Mouse (Mus musculus) midbrain, embryonic 15.5 days (tissue): ENCODE measurements around the gene Olfr589. TPM values are rescaled to one million over a fixed set of nuclear protein-coding genes. Genes with fewer than 3 reads are reported as not detected.
"Not testable (repeated sequence)": the region's sequence is repeated elsewhere in the genome, so short reads cannot be mapped to it uniquely, and the experiment has no call there.

ENCODE experiments used
- ATAC-seq: fragments of 200-750 bp; cut with Nextera tagmentation; replicated peaks from 2 replicates; pipeline ENCODE4 v1.8.0; 2017; ENCODE audit warnings: moderate TSS enrichment
- H3K27ac ChIP-seq: fragments of 300-500 bp; sonication (generic); 2 replicates; pipeline ENCODE4 v1.5.1; 2015; ENCODE audit warnings: mild to moderate bottlenecking, inconsistent platforms
- H3K27me3 ChIP-seq: fragments of 300-500 bp; sonication (generic); replicated peaks from 2 replicates; pipeline ENCODE4 v1.6.1; 2015; ENCODE audit warnings: inconsistent platforms
- H3K36me3 ChIP-seq: fragments of 300-500 bp; sonication (generic); replicated peaks from 2 replicates; pipeline ENCODE4 v1.6.1; 2015; ENCODE audit warnings: inconsistent platforms
- H3K4me1 ChIP-seq: fragments of 300-500 bp; sonication (generic); 2 replicates; pipeline ENCODE4 v1.6.1; 2015; ENCODE audit warnings: inconsistent platforms
- H3K4me2 ChIP-seq: fragments of 300-500 bp; sonication (generic); 2 replicates; pipeline ENCODE4 v1.6.1; 2015; ENCODE audit warnings: inconsistent platforms, mild to moderate bottlenecking, moderate library complexity
- H3K4me3 ChIP-seq: fragments of 300-500 bp; sonication (generic); 2 replicates; pipeline ENCODE4 v1.5.1; 2015; ENCODE audit warnings: mild to moderate bottlenecking, inconsistent platforms
- H3K9ac ChIP-seq: fragments of 300-500 bp; sonication (generic); 2 replicates; pipeline ENCODE4 v1.6.1; 2015; ENCODE audit warnings: mild to moderate bottlenecking, inconsistent platforms
- H3K9me3 ChIP-seq: fragments of 300-500 bp; sonication (generic); 2 replicates; pipeline ENCODE4 v1.6.1; 2016; ENCODE audit warnings: inconsistent platforms
- WGBS: fragments of 180-500 bp; shearing (Covaris S2); methylation state at CpG from one replicate; pipeline ENCODE4 v1.1.7; 2015; ENCODE audit warnings: mixed read lengths; 5-methylcytosine and 5-hydroxymethylcytosine counted together
- polyA plus RNA-seq: library from polyadenylated mRNA; unstranded; fragments of >200 nt; fragmentation: Nextera tagmentation; extraction: Ambion mirVana; gene quantifications from 2 replicates; pipeline ENCODE4 v1.2.1, GENCODE M21; 2015

The Olfr589 gene
- polyA plus RNA-seq = not detected in 2 replicates

GRCm38 (mm10) chr7:103156256-103156655 is at the start of gene Olfr589:
TSS of gene Olfr589 (minus strand) at chr7:103156356.
- Histone ChIP-seq H3K9ac (no peak within 1 kb of the TSS), H3K9me3 (no peaks in the 10 kb centered on the region), H3K4me2 (no peak within 1 kb of the TSS), H3K27ac (no peak within 1 kb of the TSS), H3K4me1 (no peaks in the 10 kb centered on the region), H3K36me3 (no peaks in the 10 kb centered on the region), H3K4me3 (no peak within 1 kb of the TSS), H3K27me3 (no peaks in the 10 kb centered on the region)
- no peak for ATAC-seq
- 61% methylated on average over 2 of the region's 2 CpGs for WGBS

GRCm38 (mm10) chr7:103184503-103184902 is 28.3 kb upstream of the Olfr589 start, which contains the start of gene Olfr592:
TSS of gene Olfr592 (plus strand) at chr7:103184803.
- not testable (repeated sequence) for H3K4me3 ChIP-seq, ATAC-seq, H3K9ac ChIP-seq, H3K4me2 ChIP-seq, H3K4me1 ChIP-seq, H3K27ac ChIP-seq, H3K36me3 ChIP-seq, H3K27me3 ChIP-seq, H3K9me3 ChIP-seq
- WGBS = 75% methylated on average over 1 of the region's 1 CpGs

GRCm38 (mm10) chr7:103178240-103178639 is 22.1 kb upstream of the Olfr589 start, which contains the start of gene Olfr591:
TSS of gene Olfr591 (minus strand) at chr7:103178340.
- ATAC-seq = no peak
- WGBS = 86% methylated on average over 1 of the region's 1 CpGs
- Histone ChIP-seq H3K27me3 (no peaks in the 10 kb centered on the region), H3K36me3 (no peaks in the 10 kb centered on the region), H3K27ac (no peak within 1 kb of the TSS), H3K9ac (no peak within 1 kb of the TSS), H3K9me3 (no peaks in the 10 kb centered on the region), H3K4me3 (no peak within 1 kb of the TSS), H3K4me2 (no peak within 1 kb of the TSS), H3K4me1 (no peaks in the 10 kb centered on the region)

DNA sequence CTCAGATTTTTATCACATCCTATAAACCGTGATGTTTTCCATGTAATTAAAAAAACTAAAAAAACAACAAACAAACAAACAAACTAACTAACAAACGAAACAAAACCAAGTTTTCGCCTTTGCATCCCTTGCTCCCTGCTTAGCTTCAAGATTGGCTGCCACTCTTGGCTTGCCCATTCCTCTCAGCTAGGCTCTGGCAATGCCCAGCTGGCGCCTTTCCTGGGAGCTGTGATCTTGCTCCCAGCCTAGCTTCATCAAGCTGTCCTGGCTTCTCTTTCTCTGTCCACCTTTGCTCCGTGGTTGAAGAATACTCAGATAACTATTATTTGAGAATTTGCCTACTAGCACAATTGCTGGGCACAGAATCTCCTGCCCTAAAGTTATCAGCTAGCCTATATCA is 13.5 kb upstream of the Olfr589 start:
- Histone ChIP-seq H3K27ac (no peak overlapping the region), H3K9me3 (no peaks in the 10 kb centered on the region), H3K4me2 (no peak overlapping the region), H3K9ac (no peak overlapping the region), H3K4me1 (no peaks in the 10 kb centered on the region), H3K36me3 (no peaks in the 10 kb centered on the region), H3K4me3 (no peak overlapping the region), H3K27me3 (no peaks in the 10 kb centered on the region)
- 84% methylated on average over 5 of the region's 5 CpGs for WGBS
- no peak for ATAC-seq

DNA sequence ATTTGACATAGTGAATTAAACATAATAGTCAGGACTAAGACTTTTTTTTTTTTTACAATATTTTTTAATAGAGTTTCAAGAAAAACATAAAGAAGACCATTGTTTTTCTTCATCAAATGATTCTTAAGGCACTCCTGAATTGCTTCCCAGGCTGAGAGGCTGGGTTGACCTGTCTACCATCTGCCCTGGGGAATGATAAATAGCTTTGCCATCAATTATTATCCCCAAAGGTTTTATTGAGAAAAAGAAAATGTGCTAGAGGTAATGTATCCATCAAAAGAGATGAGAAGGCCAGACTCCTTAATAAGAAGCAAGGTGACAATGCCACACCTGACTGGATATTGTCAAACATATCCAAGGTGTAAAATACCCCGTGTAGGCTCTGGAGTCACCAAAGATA is 15.6 kb downstream of the Olfr589 start, which contains the start of gene Olfr588-ps1:
Gene Olfr588-ps1, plus strand, starts transcription at position 301 of the 400 bp plus-strand sequence.
- no peaks in the 10 kb centered on the region for H3K27me3 ChIP-seq
- no peak within 1 kb of the TSS for H3K9ac ChIP-seq
- no peak within 1 kb of the TSS for H3K27ac ChIP-seq
- H3K4me2 ChIP-seq = no peak within 1 kb of the TSS
- no peaks in the 10 kb centered on the region for H3K4me1 ChIP-seq
- no peaks in the 10 kb centered on the region for H3K36me3 ChIP-seq
- H3K9me3 ChIP-seq = no peaks in the 10 kb centered on the region
- H3K4me3 ChIP-seq = no peak within 1 kb of the TSS
- ATAC-seq = no peak
- WGBS = 93% methylated on average over 1 of the region's 1 CpGs

DNA sequence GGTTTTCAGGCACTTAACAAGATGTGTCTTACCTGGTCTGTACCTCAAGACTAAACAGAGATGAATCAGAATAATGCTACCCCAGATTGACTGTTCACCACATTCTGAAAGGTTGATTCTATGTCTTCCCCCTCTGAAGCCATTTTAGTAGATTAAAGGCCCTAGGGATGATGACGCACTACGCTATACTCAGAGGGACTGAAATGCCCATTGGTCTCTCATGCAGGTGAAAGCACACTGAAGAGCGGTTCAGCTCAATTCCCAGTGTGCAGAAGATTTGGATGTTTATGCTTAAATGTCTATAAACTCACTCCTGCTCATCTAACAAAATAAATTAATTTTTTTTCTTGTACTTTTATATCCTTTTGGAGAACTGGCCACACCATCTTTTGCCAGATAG is 30.6 kb downstream of the Olfr589 start, which contains the start of gene Olfr586:
Gene Olfr586, minus strand, starts transcription at position 101 of the 400 bp plus-strand sequence.
- no peak within 1 kb of the TSS for H3K4me3 ChIP-seq
- H3K4me2 ChIP-seq = no peak within 1 kb of the TSS
- H3K4me1 ChIP-seq = no peaks in the 10 kb centered on the region
- H3K27me3 ChIP-seq = no peaks in the 10 kb centered on the region
- no peaks in the 10 kb centered on the region for H3K9me3 ChIP-seq
- 95% methylated on average over 3 of the region's 3 CpGs for WGBS
- no peak within 1 kb of the TSS for H3K9ac ChIP-seq
- no peaks in the 10 kb centered on the region for H3K36me3 ChIP-seq
- no peak for ATAC-seq
- no peak within 1 kb of the TSS for H3K27ac ChIP-seq

GRCm38 (mm10) chr7:103119406-103119805 is 36.8 kb downstream of the Olfr589 start:
- 54% methylated on average over 3 of the region's 3 CpGs for WGBS
- H3K27me3 ChIP-seq = no peaks in the 10 kb centered on the region
- H3K9me3 ChIP-seq = no peaks in the 10 kb centered on the region
- H3K4me2 ChIP-seq = no peak overlapping the region
- ATAC-seq = no peak
- H3K9ac ChIP-seq = no peak overlapping the region
- no peak overlapping the region for H3K27ac ChIP-seq
- no peak overlapping the region for H3K4me3 ChIP-seq
- H3K36me3 ChIP-seq = no peaks in the 10 kb centered on the region
- H3K4me1 ChIP-seq = no peaks in the 10 kb centered on the region

Other genes starting within 250 kb of the Olfr589 start
- not detected in 2 replicates for gene Olfr571, start 238.8 kb downstream of the Olfr589 start, polyA plus RNA-seq
- gene Olfr572, start 231.9 kb downstream of the Olfr589 start, polyA plus RNA-seq = not detected in 2 replicates
- not detected in 2 replicates for gene Olfr573-ps1, start 213.8 kb downstream of the Olfr589 start, polyA plus RNA-seq
- gene Olfr574, start 207.9 kb downstream of the Olfr589 start, polyA plus RNA-seq = not detected in 2 replicates
- gene Olfr575, start 197.6 kb downstream of the Olfr589 start, polyA plus RNA-seq = not detected in 2 replicates
- gene Olfr576, start 193.7 kb downstream of the Olfr589 start, polyA plus RNA-seq = not detected in 2 replicates
- not detected in 2 replicates for gene Olfr577, start 180.4 kb downstream of the Olfr589 start, polyA plus RNA-seq
- gene Olfr578, start 167.0 kb downstream of the Olfr589 start, polyA plus RNA-seq = not detected in 2 replicates
- gene Olfr582, start 118.3 kb downstream of the Olfr589 start, polyA plus RNA-seq = not detected in 2 replicates
- not detected in 2 replicates for gene Olfr583, start 105.1 kb downstream of the Olfr589 start, polyA plus RNA-seq
- gene Olfr584, start 74.5 kb downstream of the Olfr589 start, polyA plus RNA-seq = not detected in 2 replicates
- gene Olfr585, start 58.6 kb downstream of the Olfr589 start, polyA plus RNA-seq = not detected in 2 replicates
- gene Olfr586, start 30.7 kb downstream of the Olfr589 start, polyA plus RNA-seq = not detected in 2 replicates
- gene Olfr588-ps1, start 15.5 kb downstream of the Olfr589 start, polyA plus RNA-seq = not detected in 2 replicates
- gene Olfr591, start 22.0 kb upstream of the Olfr589 start, polyA plus RNA-seq = not detected in 2 replicates
- gene Olfr592, start 28.4 kb upstream of the Olfr589 start, polyA plus RNA-seq = not detected in 2 replicates
- gene Olfr593, start 55.5 kb upstream of the Olfr589 start, polyA plus RNA-seq = not detected in 2 replicates
- gene Olfr594, start 60.6 kb upstream of the Olfr589 start, polyA plus RNA-seq = not detected in 2 replicates
- gene Usp17ld, start 96.1 kb upstream of the Olfr589 start, polyA plus RNA-seq = not detected in 2 replicates
- gene Olfr596, start 149.3 kb upstream of the Olfr589 start, polyA plus RNA-seq = not detected in 2 replicates
- not detected in 2 replicates for gene Olfr597, start 160.0 kb upstream of the Olfr589 start, polyA plus RNA-seq
- not detected in 2 replicates for gene Olfr598, start 167.2 kb upstream of the Olfr589 start, polyA plus RNA-seq
- not detected in 2 replicates for gene Olfr599, start 179.6 kb upstream of the Olfr589 start, polyA plus RNA-seq
- not detected in 2 replicates for gene Olfr600, start 193.3 kb upstream of the Olfr589 start, polyA plus RNA-seq
- not detected in 2 replicates for gene Olfr601, start 206.3 kb upstream of the Olfr589 start, polyA plus RNA-seq
- not detected in 2 replicates for gene Olfr603, start 229.8 kb upstream of the Olfr589 start, polyA plus RNA-seq